Mouse (Mus musculus) small intestine, adult 2 months (tissue): Measurements from ENCODE around the gene Dok1.
A peak's percentile ranks its signal among the peaks of the same experiment; 100 is the strongest.

ENCODE experiments used
- CTCF ChIP-seq: fragments of 200-500 bp; IDR thresholded peaks from 2 replicates; pipeline ENCODE4 v1.5.1; 2012; ENCODE audit warnings: low read depth, mild to moderate bottlenecking, control low read depth, inconsistent platforms, low read length, moderate library complexity, mixed read lengths; ENCODE audit not compliant: insufficient replicate concordance, insufficient read length; ENCODE audit errors: extremely low read depth
- POLR2A ChIP-seq: fragments of 200-500 bp; IDR thresholded peaks from 2 replicates; pipeline ENCODE4 v1.6.1; 2012; ENCODE audit warnings: low read depth, mild to moderate bottlenecking, control low read depth, inconsistent platforms, low read length, moderate library complexity

- peak; percentile 94; the same call in 1 of the 2 replicates for TF ChIP-seq CTCF
- no peak for TF ChIP-seq POLR2A
Measured at GRCm38 (mm10) chr6:82996740-82997315, 36.4 kb downstream of the Dok1 start.
